Mouse (Mus musculus): ENCODE results near the gene Gtf2e1.

Gene Gtf2e1

DNA sequence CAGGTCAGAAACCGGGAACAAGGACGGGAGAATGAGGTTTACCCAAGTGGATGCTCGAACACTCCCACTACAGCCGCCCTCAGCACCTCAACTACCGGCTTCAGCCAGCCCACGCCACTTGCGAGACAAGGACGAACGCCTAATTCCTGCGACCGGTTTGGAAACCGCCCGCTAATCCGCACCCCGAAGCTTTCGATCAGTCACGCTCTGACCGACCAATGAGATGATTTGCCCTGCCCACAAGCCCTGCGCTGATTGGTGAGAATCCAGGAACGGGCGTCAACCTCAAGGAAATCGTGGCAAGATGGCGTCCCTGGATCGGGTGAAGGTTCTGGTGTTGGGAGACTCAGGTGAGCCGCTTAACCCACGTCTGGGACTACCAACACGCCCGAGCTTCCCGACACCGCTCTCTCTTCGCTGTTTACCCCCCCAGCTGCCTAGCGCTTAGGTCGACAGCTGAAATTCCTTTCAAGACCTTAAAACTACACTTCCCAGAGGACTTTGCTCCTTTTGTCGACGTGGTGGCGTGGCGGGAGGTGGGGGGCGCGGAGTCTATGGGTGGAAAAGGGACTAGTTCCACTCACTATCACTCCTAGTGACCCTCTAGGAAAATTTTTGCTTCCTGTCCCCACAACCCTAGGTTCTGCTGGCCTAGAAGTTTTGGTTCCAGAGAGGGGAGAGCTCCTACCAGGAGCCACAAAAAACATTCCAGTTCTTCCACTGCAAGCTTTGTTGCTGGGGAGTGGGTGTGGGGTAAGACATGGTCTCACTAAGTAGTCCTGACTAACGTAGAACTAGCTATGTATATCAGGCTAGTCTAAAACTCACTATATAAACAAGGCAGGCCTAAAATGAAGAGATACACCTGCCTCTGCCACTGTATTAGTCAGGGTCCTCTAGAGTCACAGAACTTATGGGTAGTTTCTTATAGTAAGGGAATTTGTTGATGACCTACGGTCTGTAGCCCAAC, at the start of gene Gtf2e1, which contains the start of gene Rabl3:
TSS of gene Gtf2e1 (minus strand) at position 179 of the 970 bp plus-strand sequence.
TSS of gene Rabl3 (plus strand) at position 275 of the 970 bp plus-strand sequence.
- in situ Hi-C loops (cut with MseI, MboI), result no loop called here

- in situ Hi-C loops (cut with MseI, MboI), result no loop called here
Measured at GRCm38 (mm10) chr16:37585129-37585563, 45.6 kb upstream of the Gtf2e1 start.

GRCm38 (mm10) chr16:37584218-37585035, 44.8 kb upstream of the Gtf2e1 start:
- in situ Hi-C loops (cut with MseI, MboI), result no loop called here

- in situ Hi-C loops (cut with MseI, MboI), result no loop called here
Measured at GRCm38 (mm10) chr16:37583801-37584200, 44.2 kb upstream of the Gtf2e1 start.

- in situ Hi-C loops (cut with MseI, MboI), result no loop called here
Measured at GRCm38 (mm10) chr16:37583306-37583705, 43.7 kb upstream of the Gtf2e1 start.

DNA sequence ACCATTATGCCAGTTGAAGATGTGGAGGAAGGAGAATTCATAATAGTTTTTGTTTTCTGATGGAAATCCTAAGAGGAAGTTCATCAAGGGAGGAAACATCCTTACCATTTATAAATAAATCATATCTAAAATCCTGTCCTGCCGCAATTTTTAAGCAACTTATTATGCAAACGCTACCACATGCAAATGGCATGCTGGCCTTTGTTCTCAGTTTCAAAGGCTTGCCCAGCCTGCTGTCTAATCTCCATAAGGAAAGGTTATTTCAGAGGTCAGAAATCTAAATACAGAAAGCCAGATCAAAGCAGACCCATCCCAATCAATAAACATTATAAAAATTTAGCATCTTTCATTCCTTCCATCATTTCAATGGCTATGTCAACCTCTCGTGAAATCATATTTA, 42.3 kb upstream of the Gtf2e1 start:
- in situ Hi-C loops (cut with MseI, MboI), result no loop called here

DNA sequence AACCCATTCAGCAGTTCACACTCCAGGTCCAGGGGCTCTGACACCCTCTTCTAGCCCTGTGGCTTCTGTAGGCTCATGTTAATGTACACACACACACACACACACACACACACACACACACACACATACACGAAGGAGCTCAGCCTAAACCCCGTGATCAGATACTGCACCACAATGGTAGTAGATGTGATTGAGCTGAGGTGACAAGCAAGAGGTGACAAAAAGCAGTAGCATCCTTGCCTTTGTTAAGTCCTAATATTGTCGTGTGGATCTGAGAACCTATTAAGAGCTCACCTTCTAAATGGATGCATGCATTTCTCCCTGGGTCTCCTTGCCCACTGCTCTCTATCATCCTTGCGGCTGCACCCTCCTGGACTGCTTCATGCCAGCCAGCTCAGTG, 41.1 kb upstream of the Gtf2e1 start:
- in situ Hi-C loops (cut with MseI, MboI), result no loop called here

DNA sequence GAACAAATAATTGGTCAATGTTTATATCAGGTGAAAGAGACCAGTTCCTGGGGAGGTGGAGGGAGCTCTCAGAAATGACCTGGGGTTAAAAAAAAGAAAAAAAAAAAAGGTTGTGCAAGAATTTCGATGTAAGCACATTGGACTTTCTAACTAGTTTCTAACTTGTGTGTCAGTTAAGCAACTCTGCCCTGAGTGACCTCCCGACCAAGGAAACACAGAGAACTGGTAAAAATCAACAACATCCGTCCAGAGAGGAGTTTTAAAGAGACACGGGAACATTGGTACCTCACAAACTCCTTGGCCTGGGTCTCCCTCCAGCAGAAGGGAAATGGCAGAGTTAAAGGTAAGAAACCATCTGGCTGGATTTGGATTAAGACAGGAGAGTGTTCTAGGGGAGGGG, 40.4 kb upstream of the Gtf2e1 start, which contains the start of gene Hgd:
TSS of gene Hgd (plus strand) at position 160 of the 400 bp plus-strand sequence.
- in situ Hi-C loops (cut with MseI, MboI), result no loop called here

DNA sequence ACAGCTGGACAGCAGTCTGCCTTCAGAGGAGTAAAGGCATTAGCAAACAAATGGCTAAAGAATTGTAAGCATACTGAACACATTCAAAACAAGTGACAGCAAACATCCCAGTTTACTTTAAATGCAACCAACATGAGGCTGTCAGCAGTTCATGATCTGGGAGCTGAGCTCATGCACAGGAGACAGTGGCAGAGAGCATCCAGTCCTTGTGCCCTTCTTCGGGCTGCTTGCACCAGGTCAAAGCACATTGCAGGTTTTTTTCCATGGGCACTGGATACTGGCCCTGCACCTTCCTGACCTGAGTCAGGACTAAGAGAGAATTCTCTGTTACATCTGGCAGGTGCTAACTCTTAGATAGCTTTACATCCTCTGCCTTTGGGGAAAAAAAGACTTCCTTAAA, 40.0 kb upstream of the Gtf2e1 start:
- in situ Hi-C loops (cut with MseI, MboI), result no loop called here

DNA sequence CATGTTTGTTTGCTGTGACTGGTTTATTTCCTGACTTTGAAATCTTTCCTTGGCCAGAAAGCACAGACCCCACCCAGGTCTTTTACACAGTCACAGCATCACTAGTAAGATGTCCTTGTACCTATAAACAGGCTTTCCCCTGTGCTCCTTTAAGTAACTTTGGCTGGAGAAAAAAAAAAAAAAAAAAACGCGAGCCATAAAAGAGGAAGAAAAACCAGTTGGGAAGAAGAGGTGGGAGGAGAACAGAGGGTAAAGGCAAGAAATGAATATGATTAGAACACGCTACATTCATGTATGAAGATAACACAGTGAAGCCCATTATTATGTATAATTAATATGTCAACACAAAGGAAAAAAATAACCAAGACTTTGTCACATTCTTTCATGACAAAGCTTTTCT, 35.7 kb upstream of the Gtf2e1 start:
- in situ Hi-C loops (cut with MseI, MboI), result no loop called here

DNA sequence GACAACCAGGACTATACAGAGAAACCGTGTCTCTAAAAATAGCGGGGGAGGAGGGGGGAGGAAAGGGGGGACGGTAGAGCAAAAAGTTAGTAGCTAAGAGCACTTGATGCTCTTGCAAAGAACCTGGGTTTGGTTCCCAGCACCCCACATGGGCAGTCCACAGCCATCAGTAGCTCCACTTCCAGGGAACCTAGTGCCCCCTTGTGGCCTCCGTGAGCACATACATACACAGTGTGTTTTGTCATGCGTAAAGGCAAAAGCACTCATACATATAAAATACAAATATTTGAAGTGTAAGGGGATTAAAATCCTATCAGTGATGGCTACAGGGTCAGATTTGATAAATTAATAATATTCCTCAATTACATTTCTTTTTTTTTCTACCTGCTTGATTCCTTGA, 33.5 kb upstream of the Gtf2e1 start:
- in situ Hi-C loops (cut with MseI, MboI), result no loop called here

GRCm38 (mm10) chr16:37572117-37572754, 32.6 kb upstream of the Gtf2e1 start:
- in situ Hi-C loops (cut with MseI, MboI), result no loop called here

- in situ Hi-C loops (cut with MseI, MboI), result no loop called here
Measured at GRCm38 (mm10) chr16:37571554-37571953, 32.0 kb upstream of the Gtf2e1 start.

DNA sequence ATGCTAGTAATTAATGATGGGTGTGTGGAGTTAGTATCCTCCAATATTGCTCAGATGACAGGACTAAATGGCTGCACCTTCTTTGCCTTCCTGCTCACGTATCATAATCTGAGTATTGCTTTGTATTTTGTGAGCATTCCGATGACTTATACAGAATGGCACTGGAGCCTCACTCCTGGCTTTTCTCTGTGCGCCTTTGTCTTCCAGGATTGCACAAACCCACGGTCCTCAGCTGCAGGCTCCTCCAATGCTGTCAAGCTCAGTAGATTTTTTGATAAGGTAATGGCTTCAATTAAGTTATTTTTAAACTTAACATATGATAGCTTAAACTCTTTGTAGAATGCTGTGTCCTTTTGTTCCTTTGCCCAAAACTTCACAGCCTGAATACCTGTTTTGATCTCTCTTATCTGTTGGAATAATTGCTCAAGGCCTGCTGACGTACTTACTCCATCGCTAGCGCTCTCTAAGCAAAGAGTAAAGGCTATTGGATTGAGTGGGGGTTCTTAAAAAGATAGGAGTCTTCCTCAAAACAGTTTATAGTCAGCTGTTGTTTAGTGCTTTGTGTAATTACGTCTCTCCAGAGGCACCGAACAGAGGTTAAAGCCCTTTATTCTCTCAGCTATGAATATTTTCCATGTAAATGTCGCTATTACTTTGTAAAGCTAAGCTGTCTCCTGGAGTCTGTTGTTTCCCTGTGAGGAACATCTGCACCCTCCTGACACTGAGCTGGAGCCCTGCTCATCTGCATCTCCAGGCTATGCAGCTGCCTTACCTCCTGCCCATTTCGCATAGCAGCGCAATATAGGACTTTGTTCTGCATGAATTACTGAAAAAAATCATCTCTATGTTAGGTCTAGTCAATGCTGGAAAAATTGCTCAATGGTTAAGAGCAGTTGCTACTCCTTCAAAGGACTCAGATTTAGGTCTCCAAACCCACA, 27.8 kb upstream of the Gtf2e1 start:
- in situ Hi-C loops (cut with MseI, MboI), result no loop called here

GRCm38 (mm10) chr16:37566107-37566506, 26.5 kb upstream of the Gtf2e1 start:
- in situ Hi-C loops (cut with MseI, MboI), result no loop called here

DNA sequence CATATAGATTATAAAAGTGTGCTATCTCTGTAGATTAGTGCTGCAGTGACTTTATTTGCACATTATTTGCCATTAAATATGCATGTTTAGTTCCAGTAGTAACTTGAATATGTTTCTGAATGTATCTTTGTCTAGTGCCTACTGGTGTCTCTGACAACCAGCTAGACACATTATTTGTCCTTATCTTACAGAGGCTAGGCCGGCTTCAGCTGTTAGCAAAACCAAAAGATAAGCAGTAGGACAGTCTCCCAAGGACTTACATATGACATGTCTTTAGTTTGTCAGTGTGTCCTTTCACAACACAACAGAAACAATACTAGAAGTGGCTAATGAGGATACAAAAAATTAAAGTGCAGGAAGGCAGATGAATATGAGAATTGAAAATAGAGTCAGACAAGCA, 25.5 kb upstream of the Gtf2e1 start:
- in situ Hi-C loops (cut with MseI, MboI), result no loop called here

DNA sequence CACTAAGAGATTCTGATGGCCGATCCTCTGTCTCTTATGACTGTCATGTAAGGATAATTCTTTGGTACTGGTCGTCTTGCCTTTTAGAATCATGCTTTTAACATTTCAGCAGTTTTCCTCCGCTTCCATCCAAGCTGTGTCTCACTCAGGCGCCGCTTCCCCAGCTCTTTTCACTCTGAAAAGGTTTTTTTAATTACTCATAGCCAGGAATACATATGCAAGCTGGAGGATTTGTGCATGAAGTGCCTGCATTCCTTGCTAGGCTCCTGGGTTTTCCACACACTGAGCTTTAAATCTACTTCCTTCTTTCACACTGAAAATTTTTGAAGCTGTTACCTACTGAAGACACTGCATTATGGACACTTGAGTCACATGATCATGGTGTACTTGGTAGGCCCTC, 23.4 kb upstream of the Gtf2e1 start:
- in situ Hi-C loops (cut with MseI, MboI), result no loop called here

DNA sequence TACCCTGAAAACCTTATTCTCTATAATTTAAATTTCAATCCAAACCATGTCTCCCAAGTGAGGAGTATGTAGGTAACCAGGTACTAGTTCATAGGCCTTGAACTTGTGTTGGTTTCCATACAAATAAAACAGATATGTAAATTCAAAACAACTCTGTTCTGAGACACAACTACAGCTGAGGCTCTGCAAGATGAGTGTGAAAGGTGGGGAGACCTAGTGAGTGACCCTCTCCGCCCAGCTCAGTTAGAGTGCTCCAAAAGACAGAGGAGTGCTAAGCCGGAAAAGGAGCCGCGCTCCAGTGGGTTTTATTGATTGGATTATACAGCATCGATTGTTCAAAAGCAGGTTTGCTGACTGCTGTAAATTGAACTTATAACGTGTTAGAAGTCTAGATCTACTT, 22.8 kb upstream of the Gtf2e1 start:
- in situ Hi-C loops (cut with MseI, MboI), result no loop called here

- in situ Hi-C loops (cut with MseI, MboI), result no loop called here
Measured at GRCm38 (mm10) chr16:37552824-37553223, 13.2 kb upstream of the Gtf2e1 start.

DNA sequence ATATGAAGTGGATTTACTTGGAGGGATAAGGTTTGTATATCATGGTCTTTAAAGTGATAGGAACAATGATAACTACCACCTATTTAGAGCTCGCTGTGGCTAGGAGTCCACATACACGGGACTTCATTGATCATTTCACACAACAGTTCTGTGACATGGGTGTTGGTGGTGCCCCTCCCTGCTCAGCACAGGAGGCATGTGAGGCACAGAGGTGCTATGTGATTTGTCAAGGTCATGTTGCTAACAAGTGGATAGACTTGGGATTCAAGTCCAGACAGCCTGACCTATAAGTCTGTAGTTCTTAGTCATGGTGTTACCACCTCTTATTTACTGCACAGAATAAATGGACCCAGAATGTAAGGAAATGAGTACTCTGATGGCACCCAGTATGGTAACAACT, 11.4 kb upstream of the Gtf2e1 start:
- in situ Hi-C loops (cut with MseI, MboI), result no loop called here

- in situ Hi-C loops (cut with MseI, MboI), result no loop called here
Measured at GRCm38 (mm10) chr16:37550266-37550665, 10.7 kb upstream of the Gtf2e1 start.

Measured in mouse trophoblast stem cell (cell line).